Mouse (Mus musculus): ENCODE data around the gene Ang4. TPM values are rescaled to one million over a fixed set of nuclear protein-coding genes. Genes with fewer than 3 reads are reported as not detected.

Ang4 gene
- polyA plus RNA-seq, 1 experiment from 2014 or later, result not detected

- Histone ChIP-seq H3K36me3 (no peaks in the 10 kb centered on the region), H3K9ac (replicated peaks) (no peak overlapping the region), H3K27me3 (peaks cover 54% of the 10 kb centered on the region), H3K4me2 (peak overlapping the region; percentile 81), H3K4me3 (replicated peaks) (peak overlapping the region; percentile 46), H3K9me3 (no peaks in the 10 kb centered on the region), H3K4me1 (replicated peaks) (peaks cover 21% of the 10 kb centered on the region), H3K27ac (no peak overlapping the region)
- WGBS, result 2% methylated on average over 24 of the region's 24 CpGs
- ATAC-seq (ENCODE audit: insufficient number of reproducible peaks, insufficient read depth, low FRiP score, low TSS enrichment, low read depth), result peak; percentile 47; the same call in 1 of the 2 replicates
These were observed 34.0 kb downstream of the Ang4 start for GRCm38 (mm10) chr14:51739150-51739993.

- WGBS, result 3% methylated on average over 29 of the region's 29 CpGs
- peak overlapping the region; percentile 46 for H3K4me3 ChIP-seq (replicated peaks)
These were observed 34.8 kb downstream of the Ang4 start for GRCm38 (mm10) chr14:51738411-51739149.

GRCm38 (mm10) chr14:51737967-51738366 is 35.4 kb downstream of the Ang4 start:
- WGBS, result 14% methylated on average over 12 of the region's 12 CpGs
- peaks cover 21% of the 10 kb centered on the region for H3K4me1 ChIP-seq (replicated peaks)
- H3K9ac ChIP-seq (replicated peaks), result no peak overlapping the region
- no peak overlapping the region for H3K4me3 ChIP-seq (replicated peaks)
- peaks cover 54% of the 10 kb centered on the region for H3K27me3 ChIP-seq
- no peaks in the 10 kb centered on the region for H3K36me3 ChIP-seq
- 0 out of 2 replicates have a peak, but pooled peaks have one; percentile 20 for ATAC-seq (ENCODE audit: insufficient number of reproducible peaks, insufficient read depth, low FRiP score, low TSS enrichment, low read depth)
- no peaks in the 10 kb centered on the region for H3K9me3 ChIP-seq
- no peak overlapping the region for H3K4me2 ChIP-seq
- H3K27ac ChIP-seq, result no peak overlapping the region

More at GRCm38 (mm10) chr14:51738411-51739149, 34.8 kb downstream of the Ang4 start:
- Histone ChIP-seq H3K9me3 (no peaks in the 10 kb centered on the region), H3K4me1 (replicated peaks) (peaks cover 21% of the 10 kb centered on the region), H3K4me2 (peak overlapping the region; percentile 81), H3K9ac (replicated peaks) (no peak overlapping the region), H3K27ac (no peak overlapping the region), H3K27me3 (peaks cover 54% of the 10 kb centered on the region), H3K36me3 (no peaks in the 10 kb centered on the region)
- no peak for ATAC-seq (ENCODE audit: insufficient number of reproducible peaks, insufficient read depth, low FRiP score, low TSS enrichment, low read depth)

GRCm38 (mm10) chr14:51717083-51717482 is 56.3 kb downstream of the Ang4 start, which contains the start of gene Gm5800:
Gm5800 (minus strand) TSS chr14:51717183.
- Histone ChIP-seq H3K4me1 (replicated peaks) (no peaks in the 10 kb centered on the region), H3K9me3 (no peaks in the 10 kb centered on the region), H3K4me2 (no peak within 1 kb of the TSS), H3K27ac (no peak within 1 kb of the TSS), H3K36me3 (no peaks in the 10 kb centered on the region), H3K9ac (replicated peaks) (no peak within 1 kb of the TSS), H3K27me3 (no peaks in the 10 kb centered on the region), H3K4me3 (replicated peaks) (no peak within 1 kb of the TSS)
- ATAC-seq (ENCODE audit: insufficient number of reproducible peaks, insufficient read depth, low FRiP score, low TSS enrichment, low read depth), result no peak
- WGBS, result 50% methylated on average over 1 of the region's 1 CpGs

Other genes with a start within 250 kb of the Ang4 start
- not detected in 2 replicates for gene Gm5622, start 220.8 kb downstream of the Ang4 start, polyA plus RNA-seq (2016; fragmentation: Nextera tagmentation; extraction: Ambion mirVana)
- not detected in 2 replicates for gene Gm17175, start 199.5 kb downstream of the Ang4 start, polyA plus RNA-seq (2016; fragmentation: Nextera tagmentation; extraction: Ambion mirVana)
- gene Gm17174, start 181.5 kb downstream of the Ang4 start, polyA plus RNA-seq (2016; fragmentation: Nextera tagmentation; extraction: Ambion mirVana), result not detected in 2 replicates
- not detected in 2 replicates for gene Gm17078, start 162.3 kb downstream of the Ang4 start, polyA plus RNA-seq (2016; fragmentation: Nextera tagmentation; extraction: Ambion mirVana)
- gene Gm4181, start 137.9 kb downstream of the Ang4 start, polyA plus RNA-seq (2016; fragmentation: Nextera tagmentation; extraction: Ambion mirVana), result not detected in 2 replicates
- not detected in 2 replicates for gene Gm17079, start 78.1 kb downstream of the Ang4 start, polyA plus RNA-seq (2016; fragmentation: Nextera tagmentation; extraction: Ambion mirVana)
- not detected in 2 replicates for gene Gm5800, start 56.4 kb downstream of the Ang4 start, polyA plus RNA-seq (2016; fragmentation: Nextera tagmentation; extraction: Ambion mirVana)
- gene AY358078, start 26.5 kb upstream of the Ang4 start, polyA plus RNA-seq (2016; fragmentation: Nextera tagmentation; extraction: Ambion mirVana), result not detected in 2 replicates
- not detected in 2 replicates for gene Ear6, start 80.1 kb upstream of the Ang4 start, polyA plus RNA-seq (2016; fragmentation: Nextera tagmentation; extraction: Ambion mirVana)
- 59.9 and 64.0 TPM in 2 replicates for gene Mettl17, start 111.3 kb upstream of the Ang4 start, polyA plus RNA-seq (2016; fragmentation: Nextera tagmentation; extraction: Ambion mirVana)
- 0.48 and 0.74 TPM in 2 replicates for gene Slc39a2, start 119.3 kb upstream of the Ang4 start, polyA plus RNA-seq (2016; fragmentation: Nextera tagmentation; extraction: Ambion mirVana)
- 35.4 and 35.7 TPM in 2 replicates for gene Ndrg2, start 140.6 kb upstream of the Ang4 start, polyA plus RNA-seq (2016; fragmentation: Nextera tagmentation; extraction: Ambion mirVana)
- gene Tppp2, start 144.8 kb upstream of the Ang4 start, polyA plus RNA-seq (2016; fragmentation: Nextera tagmentation; extraction: Ambion mirVana), result not detected in 2 replicates
- gene Rnase13, start 149.2 kb upstream of the Ang4 start, polyA plus RNA-seq (2016; fragmentation: Nextera tagmentation; extraction: Ambion mirVana), result not detected in 2 replicates
- 241 and 253 TPM in 2 replicates for gene Arhgef40, start 211.1 kb upstream of the Ang4 start, polyA plus RNA-seq (2016; fragmentation: Nextera tagmentation; extraction: Ambion mirVana)
- gene Tmem253, start 242.1 kb upstream of the Ang4 start, polyA plus RNA-seq (2016; fragmentation: Nextera tagmentation; extraction: Ambion mirVana), result 1.00 and 1.2 TPM in 2 replicates
- gene Zfp219, start 247.1 kb upstream of the Ang4 start, polyA plus RNA-seq (2016; fragmentation: Nextera tagmentation; extraction: Ambion mirVana), result 51.7 and 60.9 TPM in 2 replicates

Data from limb, embryonic 12.5 days (tissue).